24 mouse cellular contexts compared by ENCODE assay signal in the genomic region with DNA sequence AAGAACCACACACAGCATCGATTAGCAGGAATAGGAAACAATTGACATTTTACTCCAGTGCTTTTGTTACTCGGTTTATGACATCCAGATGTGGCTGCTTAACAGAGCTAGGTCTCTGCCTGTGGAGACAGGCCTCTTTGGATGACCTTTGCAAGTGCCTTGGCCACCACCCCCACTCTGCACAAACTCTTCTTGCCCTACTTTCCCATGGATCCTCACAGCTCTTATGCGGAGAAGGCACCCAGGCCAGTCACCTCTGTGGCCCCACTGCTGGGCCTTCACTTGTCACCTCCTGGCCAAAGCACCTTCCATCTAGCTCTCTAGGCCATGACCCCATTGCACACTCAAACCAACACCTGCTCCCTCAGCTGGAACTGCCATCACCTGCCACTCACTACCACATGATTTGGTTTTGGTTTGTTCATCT. TPM values are rescaled to one million over a fixed set of nuclear protein-coding genes. Genes with fewer than 3 reads are reported as not detected.
DNase-seq lines count a peak whose midpoint lies in the region; ATAC-seq and TF ChIP-seq lines count a peak whose summit lies in the region.
"Had no signal": no experiment of that assay in that cellular context is flagged by ENCODE, and none has a peak within 500 bp of the region (broad histone marks: within the 10 kb centered on the region; RNA-seq: fewer than 3 reads in every experiment).

No protein-coding gene starts in this region.

- 32% methylated on average over 3 of the region's 3 CpGs for WGBS in embryonic facial prominence, embryonic 10.5 days
- 10% methylated on average over 3 of the region's 3 CpGs for WGBS in limb, embryonic 12.5 days

- H3K4me3 ChIP-seq in gastrocnemius, adult 2 months, result no peak overlapping the region
- no peak overlapping the region for H3K4me3 ChIP-seq in embryonic facial prominence, embryonic 10.5 days
- no peak overlapping the region for H3K4me3 ChIP-seq in limb, embryonic 12.5 days (replicated peaks)
- H3K4me3 ChIP-seq: heart, adult 2 months; hindbrain, embryonic 15.5 days; intestine, embryonic 15.5 days had no signal

- TF ChIP-seq CTCF in gastrocnemius, adult 2 months (IDR thresholded peaks at IDR 0.05), result no peak

- peak; percentile 15 for DNase-seq in gastrocnemius, adult 2 months
- DNase-seq in gastrocnemius, postnatal 10 days, result no peak
- peak; percentile 10 for DNase-seq in adipocyte (ENCODE audit: low spot score)
- DNase-seq in embryonic facial prominence, embryonic 10.5 days (ENCODE audit: low spot score), result peak; percentile 48
- no peak for DNase-seq in heart, adult 18-20 months
- DNase-seq in heart, postnatal 36 days, result no peak
- no peak for DNase-seq in spleen, postnatal 36 days (ENCODE audit: low spot score in 2 of 2)
- DNase-seq: adrenal gland, postnatal 25 days; cerebellum, adult 8-10 months; gastrocnemius, postnatal 14 days; heart, adult 2 months; kidney, postnatal 4 days; layer of hippocampus, adult 9-11 months; liver; lung, postnatal 14 days; retina, postnatal 1 day; thymus, adult 2 months had no signal

- no peak overlapping the region for H3K9ac ChIP-seq in limb, embryonic 12.5 days (replicated peaks)
- H3K9ac ChIP-seq: hindbrain, embryonic 15.5 days; intestine, embryonic 15.5 days had no signal

- H3K27me3 ChIP-seq in embryonic facial prominence, embryonic 10.5 days (replicated peaks; ENCODE audit: low read depth, poor library complexity, severe bottlenecking), result no peaks in the 10 kb centered on the region
- H3K27me3 ChIP-seq in limb, embryonic 12.5 days, result no peaks in the 10 kb centered on the region
- H3K27me3 ChIP-seq: hindbrain, embryonic 15.5 days; intestine, embryonic 15.5 days had no signal

- ATAC-seq in limb, embryonic 12.5 days (ENCODE audit: insufficient number of reproducible peaks, insufficient read depth, low FRiP score, low TSS enrichment, low read depth), result no peak
- ATAC-seq: activated CD4-positive, CD25-positive, alpha-beta regulatory T cell, adult 4 months; CD4-positive, CD25-positive, alpha-beta regulatory T cell, adult 4 months; intestine, embryonic 15.5 days; midbrain, embryonic 16.5 days had no signal

- H3K4me2 ChIP-seq in limb, embryonic 12.5 days, result no peak overlapping the region
- H3K4me2 ChIP-seq: hindbrain, embryonic 15.5 days; intestine, embryonic 15.5 days had no signal

- peaks cover 56% of the 10 kb centered on the region for H3K36me3 ChIP-seq in embryonic facial prominence, embryonic 10.5 days (replicated peaks)
- H3K36me3 ChIP-seq in limb, embryonic 12.5 days, result peaks cover 52% of the 10 kb centered on the region

- no peak overlapping the region for H3K27ac ChIP-seq in gastrocnemius, adult 2 months
- H3K27ac ChIP-seq in embryonic facial prominence, embryonic 10.5 days (replicated peaks), result peak overlapping the region; percentile 30; the same call in 1 of the 2 replicates
- H3K27ac ChIP-seq in limb, embryonic 12.5 days, result peak overlapping the region; percentile 19
- H3K27ac ChIP-seq: heart, adult 2 months; hindbrain, embryonic 15.5 days; intestine, embryonic 15.5 days had no signal

- H3K9me3 ChIP-seq in embryonic facial prominence, embryonic 10.5 days, result no peaks in the 10 kb centered on the region
- no peaks in the 10 kb centered on the region for H3K9me3 ChIP-seq in limb, embryonic 12.5 days
- H3K9me3 ChIP-seq: G1E; hindbrain, embryonic 15.5 days; intestine, embryonic 15.5 days had no signal

- intact Hi-C loops in gastrocnemius, adult 2 months (cut with DNase I), result loop anchor here (5.0 kb wide), 1 partner anchor 42 kb away; no protein-coding TSS in a partner anchor
- intact Hi-C loops in heart, postnatal 36 days (cut with DNase I), result loop anchor here (2.0 kb wide), 1 partner anchor 57 kb away; the partner anchor contains the start of gene Rflnb

- peaks cover 17% of the 10 kb centered on the region for H3K4me1 ChIP-seq in embryonic facial prominence, embryonic 10.5 days
- peaks cover 28% of the 10 kb centered on the region for H3K4me1 ChIP-seq in limb, embryonic 12.5 days (replicated peaks)
- H3K4me1 ChIP-seq: hindbrain, embryonic 15.5 days; intestine, embryonic 15.5 days had no signal

RNA-seq across cellular contexts. Expression of gene Rflnb, which starts 56.4 kb away (rescaled TPM):
- 10 to 100 TPM; 13.2 to 21.8 TPM for total RNA-seq in gastrocnemius, adult 2 months (2021)
- 10 to 100 TPM; 58.8 to 66.8 TPM for total RNA-seq in gastrocnemius, postnatal 10 days (2021)
- polyA plus RNA-seq in embryonic facial prominence, embryonic 10.5 days (2016; fragmentation: Nextera tagmentation; extraction: Ambion mirVana), result 24.6 and 29.7 TPM in 2 replicates
- 50.9 and 54.0 TPM in 2 replicates for polyA plus RNA-seq in limb, embryonic 12.5 days (2016; fragmentation: Nextera tagmentation; extraction: Ambion mirVana)
- total RNA-seq in heart, adult 18-20 months (2021), result 10 to 100 TPM; 28.6 to 35.8 TPM
- total RNA-seq in heart, postnatal 36 days (2021), result 10 to 100 TPM; 33.3 to 50.0 TPM

Comparison
In these comparisons a context has a peak if more than half of its experiments do, and no peak if none do; other contexts are left out.
1. DNase-seq: peak in gastrocnemius, adult 2 months (single experiment), adipocyte (single experiment) and embryonic facial prominence, embryonic 10.5 days (single experiment); none in gastrocnemius, postnatal 10 days (single experiment), heart, adult 18-20 months (0 of 2), heart, postnatal 36 days (0 of 2) and spleen, postnatal 36 days (0 of 2).